Mouse (Mus musculus) T-helper 1 cell (primary cell): Measurements from ENCODE around the gene Avp.

Experiments used
- in situ Hi-C: fragments of 300-600 bp; cut with MboI, MseI; formaldehyde crosslinking; loops from one replicate; pipeline ENCODE4 v1.15.1; 2025; ENCODE audit warnings: high pct_unique_total_duplicates

The Avp gene

DNA sequence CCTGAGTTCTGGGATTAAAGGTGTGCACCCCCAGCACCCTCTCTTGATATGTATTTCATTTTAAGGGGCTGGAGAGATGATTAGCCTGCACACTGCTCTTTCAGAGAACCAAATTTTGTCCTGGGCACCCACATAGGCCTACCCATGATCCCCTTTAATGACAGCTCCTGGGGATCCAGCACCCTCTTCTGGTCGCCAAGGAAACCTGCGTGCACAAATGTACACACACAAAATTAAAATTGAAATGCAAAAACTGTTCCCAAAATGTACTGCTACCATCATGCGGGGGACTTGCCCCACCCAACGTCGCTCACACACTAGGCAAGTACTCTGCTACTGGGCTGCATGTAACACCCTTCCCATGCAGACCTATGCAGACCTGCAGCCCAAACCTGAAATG lies 7.4 kb downstream of the Avp start:
- in situ Hi-C loops, result no loop called here

DNA sequence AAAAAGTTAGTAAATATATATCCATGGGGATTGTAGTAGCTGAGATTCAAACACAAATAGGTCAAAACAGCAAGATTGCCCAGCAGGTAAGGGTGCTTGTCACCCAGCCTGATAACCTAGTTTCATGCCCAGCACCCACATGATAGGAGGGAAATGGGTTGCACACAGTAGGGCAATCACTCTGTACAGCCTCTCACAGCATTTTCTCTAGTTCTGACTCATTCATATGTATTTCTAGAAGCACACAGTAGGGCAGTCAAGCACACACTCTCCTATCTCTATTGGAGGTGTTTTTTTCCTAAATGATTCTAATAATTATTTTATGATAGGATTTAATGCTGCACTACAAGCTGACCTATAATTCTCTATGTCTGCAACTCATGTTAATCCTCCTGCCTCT lies 12.4 kb downstream of the Avp start:
- in situ Hi-C loops, result no loop called here

DNA sequence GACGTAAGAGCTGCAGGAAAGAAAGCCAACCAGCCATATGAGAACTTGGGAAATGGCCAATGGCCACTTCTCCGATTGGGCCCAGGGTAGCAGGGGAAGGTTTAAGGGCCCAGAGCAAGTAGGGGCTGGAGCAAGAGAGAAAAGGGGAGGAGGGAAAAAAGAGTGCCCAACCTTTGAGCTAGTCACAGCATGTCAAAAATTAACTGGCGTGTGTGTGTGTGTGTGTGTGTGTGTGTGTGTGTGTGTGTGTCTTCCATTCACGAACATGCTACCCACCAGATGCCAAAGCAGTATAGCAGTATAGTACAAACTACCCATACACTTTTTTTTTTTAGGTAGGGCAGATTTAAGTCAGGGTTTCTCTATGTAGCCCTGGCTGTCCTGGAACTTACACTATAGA lies 13.4 kb downstream of the Avp start:
- in situ Hi-C loops, result no loop called here

DNA sequence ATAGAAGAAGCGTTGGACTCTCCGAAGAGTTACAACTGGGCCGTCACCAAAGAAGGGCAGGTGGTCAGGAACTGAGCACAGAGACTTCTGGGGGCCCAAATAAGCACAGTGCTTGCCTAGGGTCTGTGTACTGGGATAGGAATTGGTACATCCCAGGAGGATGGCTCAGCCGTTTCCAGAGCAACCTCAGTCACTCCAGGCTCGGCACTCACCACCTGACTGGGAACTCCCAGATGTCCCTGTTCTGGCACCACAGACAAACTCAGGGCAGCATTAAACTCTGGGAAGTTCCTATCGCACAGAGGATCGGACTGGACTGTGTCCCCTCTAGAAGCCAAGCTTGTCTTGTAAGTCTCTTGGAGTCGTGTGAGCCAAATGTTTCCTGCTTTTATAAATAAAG lies 17.4 kb downstream of the Avp start:
- in situ Hi-C loops, result no loop called here

DNA sequence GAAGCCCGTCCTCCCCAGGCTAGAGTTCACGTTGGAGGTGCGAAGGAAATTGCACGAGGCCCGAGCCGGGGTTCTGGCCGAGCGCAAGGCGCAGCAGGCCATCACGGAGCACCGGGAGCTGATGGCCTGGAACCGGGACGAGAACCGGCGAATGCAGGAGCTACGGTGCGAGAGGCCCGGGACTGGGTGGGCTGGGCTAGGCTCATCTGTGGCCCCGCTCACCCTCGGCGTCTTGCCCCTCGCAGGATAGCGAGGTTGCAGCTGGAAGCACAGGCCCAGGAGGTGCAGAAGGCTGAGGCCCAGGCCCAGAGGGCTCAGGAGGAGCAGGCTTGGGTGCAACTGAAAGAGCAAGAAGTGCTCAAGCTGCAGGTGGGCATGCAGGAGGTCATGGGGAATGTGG lies 18.3 kb downstream of the Avp start:
- in situ Hi-C loops, result no loop called here

DNA sequence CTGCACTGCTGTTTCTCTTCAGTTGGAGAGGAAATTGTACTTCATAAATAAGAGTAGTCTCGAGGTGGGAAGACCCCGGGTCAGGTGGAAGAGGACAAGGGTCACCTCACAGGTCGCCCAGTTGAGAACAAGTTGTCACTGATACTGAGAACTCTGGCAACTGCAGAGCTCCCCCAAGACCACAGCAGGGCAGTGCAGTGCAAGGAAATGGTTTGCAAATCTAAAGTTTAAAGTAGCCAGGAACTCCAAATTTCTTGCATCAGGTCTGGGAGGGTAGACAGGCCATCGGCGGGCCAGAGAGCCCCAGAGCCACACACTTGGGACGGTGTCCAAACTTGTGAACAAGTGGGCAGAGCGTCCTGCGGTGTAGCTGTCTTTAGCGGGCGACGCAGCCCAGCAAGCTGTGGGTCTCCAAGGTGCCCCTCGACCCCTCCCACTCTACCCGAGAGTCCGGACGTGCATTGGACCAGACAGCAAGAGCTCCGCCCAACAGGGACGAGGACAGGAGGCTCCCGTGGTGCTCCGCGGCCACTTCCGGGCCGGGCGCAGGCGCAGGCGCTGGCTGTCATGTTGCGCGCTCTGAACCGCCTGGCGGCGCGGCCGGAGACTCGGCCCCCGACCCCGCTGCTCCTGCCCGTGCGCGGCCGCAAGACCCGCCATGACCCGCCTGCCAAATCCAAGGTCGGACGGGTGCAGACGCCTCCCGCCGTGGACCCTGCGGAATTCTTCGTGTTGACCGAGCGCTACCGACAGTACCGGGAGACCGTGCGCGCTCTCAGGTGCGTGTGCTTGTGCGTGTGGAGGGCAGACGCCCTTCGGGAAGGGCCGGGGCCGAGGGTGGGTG lies 18.9 kb downstream of the Avp start, which contains the start of gene Mrps26:
Gene Mrps26 (plus strand): TSS at position 531 of the 844 bp plus-strand sequence.
- in situ Hi-C loops, result no loop called here

DNA sequence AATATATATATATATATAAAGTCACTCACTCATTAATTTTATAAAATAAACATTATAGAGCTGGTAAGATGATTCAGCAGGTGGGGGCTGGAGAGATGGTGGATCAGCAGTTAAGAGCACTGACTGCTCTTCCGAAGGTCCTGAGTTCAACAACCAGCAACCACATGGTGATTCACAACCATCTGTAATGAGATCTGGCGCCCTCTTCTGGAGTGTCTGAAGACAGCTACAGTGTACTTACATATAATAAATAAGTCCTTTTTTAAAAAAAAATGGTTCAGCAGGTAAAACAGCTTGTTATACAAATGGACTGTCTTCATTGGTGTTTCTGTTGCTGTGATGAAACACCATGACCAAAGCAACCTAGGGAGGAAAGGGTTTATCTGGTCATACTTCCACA lies 24.3 kb downstream of the Avp start:
- in situ Hi-C loops, result no loop called here

DNA sequence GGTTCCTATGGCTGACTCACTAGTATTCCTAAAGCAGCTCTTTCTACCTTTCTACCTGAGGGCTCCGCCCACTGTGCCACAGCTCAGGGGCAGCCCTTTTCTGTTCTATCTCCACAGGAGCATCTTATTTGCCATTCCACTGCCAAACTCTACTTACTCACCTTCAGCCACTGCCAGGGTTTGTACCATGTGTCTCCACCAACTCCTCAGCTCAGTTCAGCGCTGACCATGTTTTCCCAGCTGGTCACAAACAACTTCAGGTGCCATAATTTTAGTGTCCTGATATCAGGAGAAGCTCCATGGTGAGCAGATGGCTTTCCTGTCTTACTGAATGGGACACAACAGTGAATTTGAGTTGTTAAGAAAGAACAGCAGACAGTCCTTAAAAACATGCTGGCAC lies 24.9 kb downstream of the Avp start:
- in situ Hi-C loops, result no loop called here

DNA sequence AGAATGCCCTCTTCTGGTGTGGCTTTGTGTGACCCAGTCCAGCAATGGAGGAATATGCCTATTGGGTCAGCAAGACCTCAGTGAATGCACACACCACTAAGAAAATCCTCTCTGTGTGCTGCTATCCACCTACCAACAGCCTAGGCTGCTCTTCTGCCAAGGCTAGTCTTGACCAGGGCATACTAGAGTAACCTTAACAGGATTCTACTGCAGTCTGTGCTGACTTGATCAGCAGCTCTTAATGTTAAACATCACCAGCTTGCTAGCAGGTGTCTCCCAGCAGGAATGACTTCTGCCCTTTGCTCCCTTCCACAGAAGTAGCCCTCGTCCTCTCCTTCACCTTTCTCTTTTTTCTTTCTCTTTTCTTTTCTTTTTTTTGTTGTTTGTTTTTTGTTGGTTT lies 26.1 kb downstream of the Avp start:
- in situ Hi-C loops, result no loop called here

DNA sequence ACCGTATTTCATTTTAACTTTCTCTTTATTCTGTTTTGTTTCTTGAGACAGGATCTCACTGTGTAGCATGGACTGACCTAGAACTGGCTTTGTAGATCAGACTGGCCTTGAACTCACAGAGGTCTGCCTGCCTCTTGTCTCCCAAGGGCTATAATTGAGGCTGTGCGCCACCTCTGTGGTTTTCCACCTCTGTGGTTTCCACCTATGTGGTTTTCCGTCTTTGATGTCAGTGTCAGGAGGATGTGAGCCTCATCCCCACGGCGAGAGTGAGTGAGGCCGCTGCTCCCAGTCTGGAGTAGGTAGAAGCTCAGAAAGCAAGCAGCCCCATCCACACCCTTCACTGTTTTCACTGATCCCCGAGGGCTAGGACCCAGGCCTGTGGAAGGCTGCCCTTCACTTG lies 27.5 kb downstream of the Avp start:
- in situ Hi-C loops, result no loop called here

DNA sequence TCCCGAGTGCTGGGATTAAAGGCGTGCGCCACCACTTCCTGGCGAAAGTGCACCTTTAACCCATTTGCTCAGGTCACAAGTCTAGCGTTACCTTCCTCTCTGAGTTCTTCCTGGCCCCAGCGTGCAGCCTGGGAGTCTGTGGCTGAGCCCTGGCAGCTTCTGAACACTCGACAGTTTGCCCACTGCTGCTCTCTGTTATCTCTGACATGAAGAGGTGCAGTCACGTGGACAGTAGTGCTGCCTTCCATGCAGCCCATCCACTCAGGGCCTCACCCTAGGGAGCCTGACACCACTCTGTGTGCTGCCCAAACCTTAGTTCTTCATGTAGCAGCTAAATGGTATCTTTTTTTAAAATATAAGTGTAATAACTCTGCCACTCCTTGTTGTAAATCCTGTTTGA lies 35.4 kb downstream of the Avp start:
- in situ Hi-C loops, result no loop called here

DNA sequence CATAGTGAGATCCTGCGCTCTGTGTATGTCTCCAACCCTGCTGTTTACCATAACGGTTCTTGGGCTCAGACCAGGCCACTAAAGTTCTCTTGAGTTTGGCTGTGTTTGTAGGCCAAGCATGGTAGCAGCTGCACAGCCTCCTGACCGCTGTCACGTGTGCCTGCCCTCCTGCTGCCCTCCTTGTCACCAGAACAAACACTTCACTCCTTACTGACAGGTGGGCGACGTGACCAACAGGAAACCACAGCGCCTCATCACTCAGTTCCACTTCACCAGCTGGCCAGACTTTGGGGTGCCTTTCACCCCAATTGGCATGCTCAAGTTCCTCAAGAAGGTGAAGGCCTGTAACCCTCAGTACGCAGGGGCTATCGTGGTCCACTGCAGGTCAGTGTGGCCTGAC lies 42.1 kb downstream of the Avp start:
- in situ Hi-C loops, result no loop called here

DNA sequence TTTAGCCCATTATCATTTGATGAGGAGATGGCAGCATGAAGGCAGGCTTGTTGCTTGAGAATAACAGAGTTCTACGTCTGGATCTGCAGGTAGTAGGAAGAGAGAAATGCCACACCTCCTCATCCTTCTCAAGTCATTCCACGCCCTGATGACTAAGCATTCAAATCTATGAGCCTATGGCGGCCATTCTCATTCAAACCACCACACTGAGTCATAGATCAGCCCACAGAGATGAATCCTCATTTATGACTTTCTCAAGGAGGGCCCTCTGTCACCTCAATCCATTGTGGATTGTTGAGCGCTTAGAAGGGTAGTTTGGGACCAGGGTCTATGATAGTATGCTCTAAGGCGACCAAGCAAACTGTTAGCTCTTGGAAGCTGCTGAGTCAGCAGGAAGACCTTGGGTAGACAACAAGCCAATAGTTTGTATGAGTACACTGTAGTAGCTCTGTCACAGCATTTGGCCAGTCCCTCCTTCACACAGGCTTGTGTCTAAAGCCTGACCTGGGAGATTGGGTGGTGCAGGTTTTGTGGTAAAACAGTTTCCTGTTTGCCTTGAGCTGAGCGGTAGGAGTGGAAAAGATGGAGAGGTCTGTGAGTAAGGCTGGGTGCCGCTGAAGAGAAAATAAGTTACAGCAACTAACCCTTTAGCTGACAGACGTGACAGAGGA lies 43.3 kb downstream of the Avp start:
- in situ Hi-C loops, result no loop called here

DNA sequence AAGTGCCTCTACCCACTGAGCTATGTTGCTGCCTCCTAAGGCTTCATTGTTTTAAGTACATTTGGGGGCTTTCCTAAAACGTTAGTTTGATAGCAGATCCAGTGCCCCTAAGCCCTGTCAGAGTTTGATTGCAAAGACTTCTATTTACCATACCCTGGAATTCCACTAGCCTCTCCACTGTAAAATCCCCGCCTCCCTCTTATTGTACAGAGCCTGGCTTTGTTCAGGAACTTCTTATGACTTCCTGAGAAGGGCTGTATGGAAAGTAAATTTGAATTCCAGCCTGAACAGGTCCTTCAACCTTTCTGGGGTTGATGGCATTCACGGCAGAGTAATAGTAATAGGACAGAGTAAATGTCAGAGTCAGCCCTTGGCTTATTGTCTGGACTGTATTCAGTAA lies 45.5 kb downstream of the Avp start:
- in situ Hi-C loops, result no loop called here

DNA sequence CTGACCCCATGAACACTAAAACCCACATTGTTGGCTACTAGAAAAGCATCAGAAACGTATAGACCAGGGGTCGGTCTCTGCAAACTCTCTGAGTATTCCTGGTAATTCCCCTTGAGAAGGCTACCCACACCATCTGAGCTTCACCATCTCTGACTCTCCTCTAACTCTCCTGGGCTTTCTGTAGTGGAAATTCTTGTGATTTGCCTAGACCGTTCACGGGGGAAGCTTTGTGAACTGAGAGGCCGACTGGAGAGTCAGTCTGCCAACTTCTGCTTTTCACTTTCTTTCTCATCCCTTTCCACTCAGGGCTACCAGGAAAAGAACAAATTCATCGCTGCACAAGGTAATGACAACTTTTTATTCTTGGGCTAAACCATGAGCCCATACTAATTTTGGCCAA lies 47.3 kb downstream of the Avp start:
- in situ Hi-C loops, result no loop called here

DNA sequence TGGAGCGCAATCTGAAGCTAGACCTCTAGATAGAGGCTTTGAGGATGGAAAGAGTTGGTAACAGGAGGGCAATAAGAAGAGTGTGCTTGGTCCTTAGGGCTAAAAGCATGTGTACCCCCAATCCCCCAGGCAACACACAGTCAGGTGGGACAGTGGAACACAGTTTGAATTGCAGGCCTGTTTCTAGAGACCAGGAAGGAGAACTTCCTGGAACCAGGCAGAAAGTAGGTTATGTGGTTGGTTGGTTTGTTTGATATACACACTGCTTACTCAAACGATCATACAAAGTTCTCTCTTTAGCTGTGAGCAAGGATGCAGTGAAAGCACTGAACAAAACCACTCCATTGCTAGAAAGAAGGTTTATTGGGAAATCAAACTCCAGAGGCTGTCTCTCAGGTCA lies 50.2 kb downstream of the Avp start:
- in situ Hi-C loops, result no loop called here
